Mouse (Mus musculus): ENCODE results near the gene Chac1. TPM values are rescaled to one million over a fixed set of nuclear protein-coding genes. Genes with fewer than 3 reads are reported as not detected.

The Chac1 gene
- total RNA-seq (2021) = 100 to 1,000 TPM in 1 of 2 experiments, 10 to 100 TPM in 1; 50.6 to 108 TPM
- long read RNA-seq, experiment 1, transcript Chac1-201 (3 exons, 1,637 nt) = major isoform, 18 of 24 reads
- long read RNA-seq, experiment 1, partial matches to known transcripts = 6 of 24 reads
- long read RNA-seq, experiment 1, other reads (novel, unspliced or antisense) = 0 of 24 reads
- long read RNA-seq, experiment 2, transcript Chac1-201 (3 exons, 1,637 nt) = major isoform, 46 of 50 reads
- long read RNA-seq, experiment 2, partial matches to known transcripts = 3 of 50 reads
- long read RNA-seq, experiment 2, other reads (novel, unspliced or antisense) = 1 of 50 reads

DNA sequence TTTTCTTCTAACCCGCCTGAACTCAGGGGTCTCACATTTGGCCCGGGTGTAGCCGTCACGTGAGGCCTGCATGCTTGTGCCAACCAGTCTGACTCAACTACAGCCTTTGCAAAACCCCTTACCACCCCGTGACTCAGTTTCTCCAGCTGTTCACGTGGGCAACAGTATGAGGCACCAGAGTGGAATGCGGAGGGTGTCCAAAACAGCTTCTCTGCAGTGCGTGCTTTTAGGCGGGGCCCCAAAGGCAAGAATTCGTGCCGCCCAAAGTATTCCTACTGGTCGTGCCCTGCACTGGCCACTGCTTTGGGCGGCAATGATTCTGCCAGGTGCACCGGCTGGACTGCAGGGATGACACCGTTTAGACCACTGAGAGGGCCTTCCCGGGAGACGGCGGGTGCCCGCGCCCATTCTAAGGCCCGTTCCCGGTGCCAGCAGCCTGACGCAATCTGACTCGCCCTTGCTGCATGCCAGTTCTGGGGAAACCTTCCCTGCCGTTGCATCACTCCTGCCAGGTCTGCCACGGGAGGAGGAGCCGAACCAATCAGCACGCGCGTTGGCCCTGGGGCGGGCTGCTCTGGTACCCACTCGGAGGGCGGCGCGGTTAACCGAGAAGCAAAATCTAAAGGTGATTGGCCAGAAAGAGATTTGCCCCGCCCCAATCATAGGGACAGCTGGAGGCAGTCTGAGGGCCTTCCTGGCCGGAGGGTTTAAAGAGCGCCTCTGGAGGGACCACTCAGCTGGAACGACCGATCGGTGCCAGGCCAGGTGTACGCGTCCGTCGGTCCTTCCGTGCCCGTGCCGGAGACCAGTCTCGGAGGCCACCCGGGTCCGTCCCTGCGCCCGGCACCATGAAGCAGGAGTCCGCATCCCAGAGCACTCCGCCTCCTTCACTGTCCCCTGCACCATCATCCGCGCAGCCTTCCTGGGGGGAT lies at the start of gene Chac1:
TSS of gene Chac1 (plus strand) at position 675 of the 932 bp plus-strand sequence.
- DNase-seq (ENCODE audit: low spot score) = peak; percentile 93

DNA sequence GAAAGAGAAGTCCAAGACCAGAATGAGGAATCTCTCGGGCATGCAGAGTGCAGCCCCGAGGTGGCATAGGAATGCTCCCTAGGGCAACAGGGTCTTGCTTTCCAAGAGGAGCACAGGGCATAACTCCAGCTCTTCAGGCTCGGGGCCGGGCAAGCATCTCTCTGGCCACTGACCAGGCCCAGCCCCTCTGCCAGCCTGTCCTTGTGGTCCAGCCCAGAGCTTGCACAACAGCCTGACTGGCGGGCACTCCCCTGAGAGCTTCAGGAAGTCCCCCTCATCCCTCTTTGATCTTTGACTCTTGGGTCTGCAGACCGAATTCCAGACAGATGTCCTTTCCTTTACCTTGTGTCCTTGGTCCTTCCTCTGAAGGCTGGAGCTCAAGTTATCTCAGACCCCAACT lies 48.2 kb upstream of the Chac1 start:
- DNase-seq (ENCODE audit: low spot score) = no peak

DNA sequence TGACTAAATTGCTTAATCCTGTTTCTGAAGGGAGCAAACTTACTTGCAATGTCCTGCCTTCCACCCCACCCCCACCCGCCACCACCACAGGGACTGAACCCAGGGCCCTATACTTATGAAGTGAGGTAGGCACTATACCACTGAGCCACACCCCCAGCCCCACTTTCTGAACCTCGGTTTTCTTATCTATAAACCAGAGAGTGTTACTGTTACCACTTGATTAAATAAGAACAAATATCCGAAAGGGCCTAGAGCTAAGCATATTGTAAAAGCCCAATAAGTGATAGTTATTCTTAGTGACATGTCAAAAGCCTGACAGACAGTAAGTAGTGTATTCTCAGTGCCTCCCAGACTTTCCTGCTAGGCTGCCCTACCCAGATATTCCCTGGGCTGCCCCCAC lies 46.6 kb upstream of the Chac1 start:
- no peak for DNase-seq (ENCODE audit: low spot score)

DNA sequence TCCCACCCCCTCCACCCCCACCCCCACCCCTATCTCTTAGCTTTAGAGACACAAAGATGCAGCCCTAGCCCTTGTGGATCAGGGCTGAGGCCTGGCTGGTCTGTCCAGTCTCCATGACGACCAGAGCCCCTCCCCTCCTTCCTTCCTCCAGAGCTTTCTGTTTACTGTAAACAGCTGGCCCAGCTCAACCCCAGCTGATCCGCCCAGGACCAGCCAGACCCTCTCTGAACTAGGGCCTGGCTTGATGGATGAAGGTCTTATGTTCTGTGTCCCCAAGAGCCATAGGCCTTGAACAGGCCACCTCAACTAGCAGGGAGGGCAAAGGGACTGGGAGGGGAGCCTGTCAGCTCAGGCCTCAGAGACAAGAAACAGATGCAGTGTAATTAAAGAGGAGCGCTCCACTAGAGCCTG lies 46.2 kb upstream of the Chac1 start:
- DNase-seq (ENCODE audit: low spot score) = no peak

DNA sequence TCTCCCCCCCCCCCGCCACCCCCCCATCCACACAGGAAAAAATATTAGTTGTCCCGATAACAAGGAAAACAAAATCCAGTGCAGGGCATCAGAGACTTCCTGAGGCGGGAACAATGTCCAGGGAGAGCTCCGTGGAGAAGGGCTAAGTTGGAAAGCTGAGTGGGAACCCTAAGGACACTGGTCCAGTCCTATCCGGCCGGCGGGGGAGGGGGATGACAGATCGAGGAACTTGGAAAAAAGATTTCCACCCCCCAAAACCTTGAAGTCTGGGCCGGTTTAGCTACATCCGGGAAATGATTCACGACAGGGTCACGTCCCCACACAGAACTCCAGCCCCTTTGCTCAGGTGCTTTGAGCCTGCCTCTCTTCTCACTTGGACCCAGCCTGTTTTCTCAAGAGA lies 39.5 kb upstream of the Chac1 start:
- DNase-seq (ENCODE audit: low spot score) = no peak

DNA sequence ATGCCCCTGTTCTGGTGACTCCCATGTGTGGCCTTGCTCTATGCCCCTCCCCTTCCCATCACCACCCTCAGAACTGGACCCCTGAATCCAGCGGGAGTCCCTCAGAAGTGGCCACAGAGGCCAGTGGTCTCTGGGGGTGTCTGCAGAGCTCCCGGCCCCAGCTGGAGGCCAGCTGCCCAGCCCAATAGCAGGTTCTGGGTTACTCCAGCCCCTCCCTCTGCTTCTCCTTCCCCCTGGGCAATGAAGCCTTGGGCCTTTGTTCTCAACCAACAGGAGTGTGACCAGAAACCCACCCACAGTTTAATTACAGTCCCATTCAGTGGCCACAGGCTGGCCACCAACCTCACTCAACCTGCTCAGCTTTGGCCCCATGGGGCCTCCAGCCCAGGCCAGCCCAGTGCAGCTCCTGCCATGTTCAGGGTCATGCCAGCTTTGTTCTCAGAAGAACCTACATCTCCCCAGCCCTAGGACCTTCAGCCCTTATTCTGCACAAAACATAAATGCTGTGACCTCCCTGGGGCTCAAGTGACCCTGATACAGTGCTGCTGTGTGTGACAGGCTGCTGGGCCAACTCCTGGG lies 38.6 kb upstream of the Chac1 start:
- DNase-seq (ENCODE audit: low spot score) = no peak

DNA sequence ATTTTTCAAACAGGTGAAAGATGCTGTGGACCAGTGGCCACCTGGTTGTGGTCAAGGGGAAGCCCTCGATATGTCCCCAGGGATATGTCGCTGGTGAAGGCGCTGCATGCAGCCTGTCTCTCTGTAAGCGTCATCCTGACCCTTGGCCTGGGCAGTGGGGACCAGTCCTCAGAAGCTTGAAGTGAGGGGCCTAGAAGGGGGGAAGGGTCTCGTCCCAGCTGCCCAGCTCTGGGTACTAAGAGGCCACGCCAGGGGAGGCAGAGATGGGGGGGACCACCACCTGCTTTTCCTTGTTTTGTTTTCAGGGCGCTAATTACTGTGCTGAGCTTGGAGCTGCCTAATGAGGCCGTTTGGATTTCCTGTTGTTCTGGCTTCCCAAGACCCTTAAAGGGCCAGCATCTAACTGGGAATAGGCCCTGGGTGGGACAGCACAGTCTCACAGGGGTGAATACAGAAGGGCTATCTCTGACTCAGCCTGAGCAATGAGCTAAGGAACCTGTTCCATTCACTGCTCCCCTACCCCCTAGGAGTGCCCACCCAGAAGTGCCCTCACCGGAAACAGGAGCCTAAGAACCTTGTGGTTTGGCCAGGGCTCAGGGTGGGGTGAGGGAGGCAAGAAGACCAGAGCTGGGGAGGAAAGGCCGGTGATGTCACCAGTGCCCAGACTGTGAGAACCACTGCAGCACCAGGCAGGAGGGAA lies 37.1 kb upstream of the Chac1 start:
- no peak for DNase-seq (ENCODE audit: low spot score)

DNA sequence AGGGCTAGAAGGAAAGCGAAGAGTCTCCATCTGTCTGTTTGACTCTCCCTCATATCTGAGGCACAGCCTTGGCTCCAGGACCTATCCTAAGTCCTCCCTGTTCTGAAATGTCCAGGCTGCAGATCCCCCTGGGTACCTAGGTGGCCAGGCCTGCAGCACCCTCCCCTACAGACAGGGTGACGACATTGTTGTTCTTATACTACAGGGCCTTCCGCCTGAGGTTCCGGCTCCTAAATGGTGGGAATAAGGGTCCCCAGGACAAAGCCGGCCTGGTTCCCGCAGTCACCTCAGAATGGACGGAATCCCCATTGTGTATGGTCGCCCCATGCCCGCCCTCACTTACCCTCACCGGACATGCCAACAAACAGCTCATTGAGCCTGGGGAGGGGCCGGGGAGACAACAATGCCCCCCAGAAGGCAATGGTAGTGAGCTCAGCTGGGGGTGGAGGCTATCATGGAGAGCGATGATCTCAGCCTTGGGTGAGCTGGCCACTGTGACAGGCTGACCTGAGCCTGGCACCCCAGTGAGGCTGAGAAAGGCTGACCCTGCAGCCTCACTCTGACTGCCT lies 36.2 kb upstream of the Chac1 start:
- DNase-seq (ENCODE audit: low spot score) = no peak

DNA sequence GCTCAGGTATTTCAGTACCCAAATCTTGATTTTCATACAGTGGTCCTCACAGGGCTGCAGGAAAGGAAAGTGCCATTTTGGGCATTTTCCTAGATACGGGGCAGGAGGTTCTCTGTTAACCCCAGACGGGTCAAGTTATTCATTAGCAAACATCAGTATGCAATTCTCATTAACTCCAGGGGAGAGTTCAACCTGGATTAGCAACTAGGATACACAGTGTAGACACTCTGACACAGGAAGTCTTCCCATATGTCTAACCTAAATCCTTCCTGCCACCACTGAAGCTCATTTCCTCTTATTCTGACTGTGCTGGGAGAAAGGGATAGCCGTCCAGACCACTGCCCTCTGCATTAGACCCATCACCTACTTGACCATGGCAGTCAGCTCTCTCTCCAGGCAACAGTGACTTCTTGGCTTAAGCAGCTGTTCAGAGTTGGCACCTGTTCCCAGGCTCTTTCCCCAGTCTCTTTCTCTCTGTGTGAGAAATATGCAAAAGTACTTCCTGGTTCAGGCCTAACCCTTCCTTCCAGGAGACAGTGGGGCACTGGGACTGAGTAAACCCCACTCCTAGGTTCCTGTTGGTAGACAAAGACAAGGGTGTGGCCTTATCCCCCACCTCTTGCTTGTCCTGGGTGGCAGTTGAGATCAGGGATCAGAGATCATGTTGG lies 32.9 kb upstream of the Chac1 start:
- no peak for DNase-seq (ENCODE audit: low spot score)

DNA sequence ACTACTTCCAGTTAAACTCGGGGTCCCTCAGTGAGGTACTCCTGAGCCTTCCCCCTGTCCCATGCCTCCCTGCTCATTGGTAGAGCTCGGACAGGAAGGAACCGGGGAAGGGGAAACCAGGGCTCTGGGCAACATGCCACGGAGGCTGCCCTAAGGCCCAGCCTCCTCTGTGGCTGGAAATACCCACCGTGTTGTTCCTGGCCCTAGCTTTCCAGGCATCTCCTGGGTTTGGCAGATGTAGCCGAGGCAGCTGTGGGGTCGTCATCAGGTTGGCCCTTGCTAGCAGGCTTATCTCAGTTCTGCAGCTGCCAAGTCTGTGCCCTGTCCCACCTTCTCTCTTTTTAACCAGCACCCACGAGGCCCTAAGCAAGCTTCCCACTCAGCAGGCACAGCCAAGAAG lies 30.5 kb upstream of the Chac1 start:
- DNase-seq (ENCODE audit: low spot score) = no peak

DNA sequence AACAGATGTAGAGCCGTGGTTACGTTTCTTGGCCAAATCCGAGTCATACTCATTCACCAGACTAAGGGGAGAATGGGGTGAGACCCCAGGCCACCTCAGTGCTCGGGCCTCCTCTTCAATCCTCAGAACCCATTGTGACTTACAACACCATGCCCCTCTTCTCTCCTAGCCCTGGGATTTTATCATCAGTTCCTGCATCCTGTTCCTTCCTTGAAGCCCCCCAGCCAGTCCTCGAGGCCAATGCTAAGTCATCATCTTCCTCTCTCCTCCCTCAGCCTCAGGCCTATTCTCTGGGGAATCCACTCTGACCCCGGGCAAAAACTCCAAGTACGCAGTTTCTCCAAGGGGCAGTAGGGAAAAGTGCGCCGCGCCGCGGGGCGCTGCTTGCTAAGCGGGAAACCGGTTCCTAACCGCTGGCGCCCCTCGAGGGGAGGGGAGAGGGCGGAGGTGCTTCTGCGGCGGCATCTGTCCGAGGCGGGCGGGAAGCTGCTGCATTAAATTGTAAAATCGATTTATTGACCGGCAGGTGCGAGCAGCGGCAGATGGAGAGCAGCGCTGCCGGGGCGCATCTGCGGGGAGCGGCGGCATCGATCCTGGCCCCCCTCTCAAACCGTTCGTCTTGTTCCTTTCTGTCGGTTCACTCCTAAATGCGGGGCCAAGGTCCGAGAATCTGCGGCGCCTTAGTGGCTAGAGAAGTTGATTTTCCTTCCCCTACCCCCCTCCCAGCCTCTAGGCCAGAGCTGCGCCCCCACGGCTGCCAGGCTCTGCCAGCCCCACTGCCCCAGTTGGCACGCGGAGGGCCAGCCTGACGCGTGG lies 29.1 kb upstream of the Chac1 start:
- DNase-seq (ENCODE audit: low spot score) = no peak

DNA sequence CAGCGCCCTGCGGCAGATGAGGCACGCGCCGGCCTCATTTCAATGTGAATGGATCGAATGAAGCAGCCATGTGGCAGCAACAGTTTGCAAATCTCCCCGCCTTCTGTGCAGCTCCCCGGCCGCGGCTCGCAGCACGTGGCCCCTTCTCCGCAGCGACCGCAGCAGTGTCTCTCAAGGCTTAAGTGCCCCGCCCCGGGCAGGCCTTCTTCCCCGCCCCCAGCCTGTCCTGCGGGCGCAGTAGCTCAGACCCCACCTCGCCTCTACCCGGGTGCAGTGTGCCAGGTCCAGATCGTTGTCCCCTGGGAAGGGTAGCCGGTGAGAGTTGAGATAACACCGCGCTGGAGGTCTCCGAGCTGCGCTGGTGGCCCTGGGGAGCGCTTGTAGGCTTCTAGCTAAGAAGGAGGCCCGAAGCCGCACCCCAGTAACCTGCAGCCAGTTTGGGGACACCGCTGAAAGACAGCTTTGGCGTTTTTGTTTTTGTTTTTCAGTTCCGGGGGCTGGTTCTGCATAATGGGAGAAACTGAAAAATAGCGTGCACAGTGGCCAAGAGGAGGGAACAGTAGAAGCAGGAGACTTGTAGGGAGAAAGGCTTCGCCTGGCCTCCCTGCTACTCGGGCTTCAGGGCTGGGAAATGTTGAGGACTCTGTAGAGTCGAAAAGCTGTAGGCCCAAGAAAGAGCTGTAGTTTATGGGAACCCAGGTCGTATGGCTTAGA lies 28.3 kb upstream of the Chac1 start:
- no peak for DNase-seq (ENCODE audit: low spot score)

DNA sequence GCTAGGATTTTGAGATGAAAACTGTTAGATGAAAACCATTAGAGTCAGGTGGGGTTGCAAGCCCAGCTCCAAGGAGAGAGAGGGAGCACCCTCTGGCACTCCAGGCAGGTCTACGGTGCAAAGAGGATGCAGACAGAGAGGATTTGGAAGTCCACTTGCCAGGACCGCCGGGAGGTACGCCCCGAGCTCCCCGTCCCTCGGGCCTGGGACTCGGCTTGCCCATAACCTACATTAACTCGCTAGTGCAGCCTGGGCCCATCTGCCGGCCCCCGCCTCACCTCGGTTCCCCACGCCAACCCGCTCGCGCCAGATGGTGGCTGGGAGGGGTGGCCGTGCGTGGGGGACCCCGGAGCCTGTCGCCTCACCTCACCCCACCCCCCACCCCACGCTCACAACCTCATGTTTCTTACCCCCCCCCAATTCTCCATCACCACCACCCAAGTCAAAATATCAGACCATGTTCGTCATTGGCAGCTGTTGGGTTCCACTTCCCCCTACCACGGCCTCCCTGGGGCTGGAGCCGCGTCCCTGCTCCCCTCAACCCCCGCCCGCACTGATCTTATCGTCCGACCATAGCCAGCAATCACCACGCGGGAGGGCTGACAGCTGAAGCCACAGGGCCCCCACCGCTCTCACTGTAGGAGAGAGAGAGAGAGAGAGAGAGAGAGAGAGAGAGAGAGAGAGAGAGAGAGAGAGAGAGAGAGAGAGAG lies 27.0 kb upstream of the Chac1 start:
- no peak for DNase-seq (ENCODE audit: low spot score)

DNA sequence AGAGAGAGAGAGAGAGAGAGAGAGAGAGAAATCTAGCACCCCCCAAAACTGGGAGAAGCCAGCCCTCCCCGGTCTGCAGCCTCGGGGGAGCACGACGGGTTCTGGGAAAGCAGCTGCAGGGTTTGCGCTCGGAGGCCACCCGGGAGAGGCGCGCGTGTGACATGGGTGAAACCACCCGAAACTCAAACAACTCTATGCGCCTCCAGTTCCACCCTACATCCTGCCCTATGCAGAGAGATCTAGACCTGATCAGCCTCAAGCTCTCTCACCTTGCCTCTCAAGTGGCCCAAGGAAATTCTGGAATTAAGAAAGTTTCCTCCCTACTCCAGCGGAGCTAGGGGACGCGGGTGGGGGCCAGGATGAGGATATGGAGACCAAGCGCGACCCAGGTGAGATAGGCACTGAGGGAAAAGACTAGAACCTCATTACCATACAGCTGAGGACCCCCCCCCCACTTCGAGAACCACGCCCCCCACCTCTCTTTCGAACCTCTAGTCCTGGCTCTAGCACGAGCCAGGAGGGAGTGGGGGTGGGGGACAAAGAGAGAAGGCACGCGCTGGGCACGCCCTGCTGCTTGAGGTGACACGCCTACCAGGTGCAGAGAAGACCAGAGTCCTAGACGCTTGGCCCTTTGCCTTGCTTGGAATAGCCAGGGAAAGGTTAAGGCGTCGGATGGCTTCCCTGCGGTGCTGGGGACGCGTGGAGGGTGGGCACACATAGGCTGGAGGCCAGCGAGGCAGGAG lies 26.3 kb upstream of the Chac1 start:
- DNase-seq (ENCODE audit: low spot score) = no peak

DNA sequence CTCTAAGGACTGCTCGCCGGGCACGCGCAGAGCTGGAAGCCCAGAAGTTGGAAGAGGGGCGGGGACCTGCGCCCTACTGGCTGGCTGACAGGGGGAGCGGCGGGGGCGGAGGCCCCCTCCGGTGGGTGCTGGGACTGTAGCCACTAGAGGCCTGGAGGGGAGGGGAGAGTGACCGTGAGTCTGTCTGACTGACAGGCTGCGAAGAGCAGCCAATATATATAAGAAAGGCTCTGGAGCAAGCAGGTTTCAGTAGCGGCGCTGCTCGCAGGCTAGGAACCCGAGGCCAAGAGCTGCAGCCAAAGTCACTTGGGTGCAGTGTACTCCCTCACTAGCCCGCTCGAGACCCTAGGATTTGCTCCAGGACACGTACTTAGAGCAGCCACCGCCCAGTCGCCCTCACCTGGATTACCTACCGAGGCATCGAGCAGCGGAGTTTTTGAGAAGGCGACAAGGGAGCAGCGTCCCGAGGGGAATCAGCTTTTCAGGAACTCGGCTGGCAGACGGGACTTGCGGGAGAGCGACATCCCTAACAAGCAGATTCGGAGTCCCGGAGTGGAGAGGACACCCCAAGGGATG lies 25.4 kb upstream of the Chac1 start, which contains the start of gene Dll4:
TSS of gene Dll4 (plus strand) at position 217 of the 576 bp plus-strand sequence.
- no peak for DNase-seq (ENCODE audit: low spot score)

DNA sequence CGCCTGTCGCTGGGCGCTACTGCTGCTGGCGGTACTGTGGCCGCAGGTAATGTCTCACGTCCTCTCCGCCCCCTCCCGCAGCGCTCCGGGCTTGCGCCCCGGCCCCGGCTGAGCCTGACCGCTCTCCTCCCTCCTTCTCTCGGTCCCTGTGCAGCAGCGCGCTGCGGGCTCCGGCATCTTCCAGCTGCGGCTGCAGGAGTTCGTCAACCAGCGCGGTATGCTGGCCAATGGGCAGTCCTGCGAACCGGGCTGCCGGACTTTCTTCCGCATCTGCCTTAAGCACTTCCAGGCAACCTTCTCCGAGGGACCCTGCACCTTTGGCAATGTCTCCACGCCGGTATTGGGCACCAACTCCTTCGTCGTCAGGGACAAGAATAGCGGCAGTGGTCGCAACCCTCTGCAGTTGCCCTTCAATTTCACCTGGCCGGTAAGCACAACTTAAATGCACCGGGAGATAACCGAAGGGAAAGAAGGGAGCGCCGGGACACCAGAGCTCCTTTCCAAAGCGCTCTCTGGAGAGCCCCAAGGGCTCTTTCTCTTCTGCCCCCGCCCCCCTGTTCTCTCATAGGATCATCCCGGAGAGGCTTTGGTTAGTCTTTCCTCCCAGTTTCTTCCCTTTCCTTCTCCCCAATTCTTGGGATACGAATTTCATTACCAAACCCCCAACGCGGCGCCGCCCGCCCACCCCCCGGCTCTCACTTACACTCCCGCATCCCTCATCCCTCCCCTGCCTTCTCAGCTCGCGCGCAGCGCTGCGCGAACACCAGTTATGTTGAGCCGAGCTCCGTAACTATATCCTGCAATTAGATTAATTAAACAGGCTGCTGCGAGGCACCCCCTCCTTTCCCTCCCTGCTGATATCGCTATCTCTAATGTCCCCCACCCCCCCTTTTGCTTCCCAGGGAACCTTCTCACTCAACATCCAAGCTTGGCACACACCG lies 24.6 kb upstream of the Chac1 start:
- no peak for DNase-seq (ENCODE audit: low spot score)

All from gastrocnemius, adult 18-20 months (tissue).